Mouse (Mus musculus): ENCODE measurements at regions not wholly inside any gene's neighbourhood (a gene's known extent, or its start where the extent isn't known, plus 50 kb on each side); places are given as distances from the start of the nearest gene placed in this dataset.
A peak's percentile ranks its signal among the peaks of the same experiment; 100 is the strongest.

GRCm38 (mm10) chrX:143996716-143997115 is 63.6 kb upstream of the Dcx start:
- intact Hi-C loops (cut with DNase I), result loop anchor here (2.0 to 5.0 kb wide), 2 partner anchors 174 to 258 kb away; no protein-coding TSS in a partner anchor
- peak; percentile 30 to 59 for DNase-seq (ENCODE audit: low spot score in 2 of 2)
